Mouse (Mus musculus) brain, embryonic 14.5 days (tissue): ENCODE data around the gene Cars2.

Experiments used
- CTCF ChIP-seq: fragments of 200-500 bp; IDR thresholded peaks from 2 replicates; pipeline ENCODE4 v1.5.1; 2012; ENCODE audit warnings: inconsistent platforms, mild to moderate bottlenecking, moderate library complexity, borderline replicate concordance; ENCODE audit not compliant: insufficient read depth, insufficient read length; ENCODE audit errors: extremely low read depth
- POLR2A ChIP-seq: fragments of 200-500 bp; IDR thresholded peaks from 2 replicates; pipeline ENCODE4 v1.6.1; 2012; ENCODE audit warnings: mild to moderate bottlenecking, inconsistent platforms, borderline replicate concordance; ENCODE audit not compliant: poor library complexity, insufficient read depth, insufficient read length, severe bottlenecking; ENCODE audit errors: extremely low read depth

DNA sequence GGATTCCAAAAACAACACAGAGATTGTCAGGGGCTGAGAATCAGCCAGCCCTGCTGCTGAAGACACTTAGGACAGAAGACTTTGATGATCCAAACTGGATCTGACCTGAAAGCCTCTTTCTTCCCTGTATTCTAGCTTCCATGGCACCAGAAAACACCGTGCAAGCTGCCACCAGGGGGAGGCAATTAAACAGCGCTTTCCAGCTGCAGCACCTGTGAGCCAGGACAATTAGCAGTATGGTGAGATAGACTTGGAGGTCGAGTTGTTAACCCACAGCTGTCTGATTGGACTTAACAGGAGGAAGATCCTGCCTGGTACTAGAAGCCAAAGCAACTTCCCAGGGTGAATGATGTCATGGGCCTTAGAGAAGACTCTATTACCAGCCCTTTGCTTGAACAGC is 81.5 kb downstream of the Cars2 start:
- TF ChIP-seq CTCF = peak; percentile 61; the same call in 1 of the 2 replicates
- TF ChIP-seq POLR2A = no peak
